Mouse (Mus musculus): ENCODE measurements around the gene Pck1.

- TF ChIP-seq CTCF (IDR thresholded peaks at IDR 0.05; ENCODE audit: extremely low read depth, insufficient read depth, low read length) (peak; percentile 13; the same call in 1 of the 2 replicates), POLR2A (IDR thresholded peaks at IDR 0.05; ENCODE audit: extremely low read depth, insufficient read depth, low read length) (no peak)
These were observed 22.9 kb downstream of the Pck1 start for GRCm38 (mm10) chr2:173175703-173176102.

Data from cortical plate, adult 2 months (tissue).